Mouse (Mus musculus) macrophage (primary cell): ENCODE results near the gene Atg16l2. TPM values are rescaled to one million over a fixed set of nuclear protein-coding genes. Genes with fewer than 3 reads are reported as not detected.
A peak's percentile ranks its signal among the peaks of the same experiment; 100 is the strongest.

ENCODE experiments used
- H3K27ac ChIP-seq: fragments of 350-480 bp; formaldehyde crosslinking; 2 replicates; pipeline ENCODE4 v1.9.0; 2021
- H3K36me3 ChIP-seq: fragments of 350-480 bp; formaldehyde crosslinking; 2 replicates; pipeline ENCODE4 v1.9.0; 2021; ENCODE audit errors: inconsistent target
- H3K4me3 ChIP-seq: fragments of 350-480 bp; formaldehyde crosslinking; 2 replicates; pipeline ENCODE4 v1.9.0; 2021; ENCODE audit errors: inconsistent target
- H3K79me2 ChIP-seq: fragments of 350-480 bp; formaldehyde crosslinking; 2 replicates; pipeline ENCODE4 v1.9.0; 2021; ENCODE audit errors: inconsistent target
- WGBS: methylation state at CpG from one replicate; pipeline ENCODE4 v1.1.7; 2026; ENCODE audit warnings: inconsistent platforms; ENCODE audit not compliant: missing documents; 5-methylcytosine and 5-hydroxymethylcytosine counted together
- polyA plus RNA-seq: library from polyadenylated mRNA; stranded (reverse); fragments of 250-400 nt; gene quantifications from 3 replicates; pipeline ENCODE4 v1.2.4, GENCODE M21; 2018; ENCODE audit warnings: inconsistent platforms
- total RNA-seq, 78 experiments: library from RNA; depleted of rRNA; stranded (reverse); fragments of 250-400 nt; gene quantifications; 1 replicate in 9 of 78; 2 replicates in 24 of 78; 3 replicates in 43 of 78; 4 replicates in 2 of 78; pipeline ENCODE4 v1.2.4; 2018; ENCODE audit warnings: inconsistent platforms in 56 of 78

Gene Atg16l2
- total RNA-seq (2018; cell fraction: chromatin; rRNA removed) = 100 to 1,000 TPM in 11 of 26 experiments, 10 to 100 TPM in 15; 38.9 to 249 (median 85.4) TPM
- 1 to 10 TPM; 2.0 to 9.2 (median 5.0) TPM for total RNA-seq (2018; cell fraction: cytosol; rRNA removed)
- total RNA-seq (2018; cell fraction: nucleus; rRNA removed) = 100 to 1,000 TPM in 1 of 26 experiments, 10 to 100 TPM in 25; 13.5 to 103 (median 42.4) TPM
- 4.0 to 14.2 TPM (median 6.1 TPM) in 3 replicates for polyA plus RNA-seq

GRCm38 (mm10) chr7:101301881-101302456, at the start of gene Atg16l2:
TSS of gene Atg16l2 (minus strand) at chr7:101302251.
- Histone ChIP-seq H3K4me3 (peak within 1 kb of the TSS; percentile 81), H3K79me2 (peaks cover 23% of the 10 kb centered on the region; the same call in 1 of the 2 replicates), H3K27ac (peak within 1 kb of the TSS; percentile 60), H3K36me3 (no peaks in the 10 kb centered on the region)
- under 1% methylated on average over 39 of the region's 39 CpGs for WGBS

- Histone ChIP-seq H3K79me2 (peaks cover 58% of the 10 kb centered on the region), H3K36me3 (no peaks in the 10 kb centered on the region), H3K27ac (no peak overlapping the region), H3K4me3 (no peak overlapping the region)
- 100% methylated on average over 1 of the region's 2 CpGs for WGBS
Observed at GRCm38 (mm10) chr7:101349861-101350260, 47.8 kb upstream of the Atg16l2 start.

- Histone ChIP-seq H3K4me3 (peak overlapping the region; percentile 92), H3K36me3 (no peaks in the 10 kb centered on the region), H3K79me2 (peaks cover 43% of the 10 kb centered on the region), H3K27ac (peak overlapping the region; percentile 64)
- WGBS = 3% methylated on average over 13 of the region's 13 CpGs
Observed at GRCm38 (mm10) chr7:101348312-101348711, 46.3 kb upstream of the Atg16l2 start.

- Histone ChIP-seq H3K4me3 (peak within 1 kb of the TSS; percentile 92), H3K79me2 (peaks cover 38% of the 10 kb centered on the region), H3K36me3 (no peaks in the 10 kb centered on the region), H3K27ac (peak within 1 kb of the TSS; percentile 64)
- under 1% methylated on average over 35 of the region's 35 CpGs for WGBS
Observed at GRCm38 (mm10) chr7:101347767-101348270, 45.8 kb upstream of the Atg16l2 start, which contains the start of gene Arap1. TSS of gene Arap1 (plus strand) at chr7:101348067.

- Histone ChIP-seq H3K36me3 (no peaks in the 10 kb centered on the region), H3K4me3 (no peak overlapping the region)
- 88% methylated on average over 2 of the region's 2 CpGs for WGBS
Observed at GRCm38 (mm10) chr7:101346991-101347390, 44.9 kb upstream of the Atg16l2 start.

GRCm38 (mm10) chr7:101344892-101345291, 42.8 kb upstream of the Atg16l2 start:
- Histone ChIP-seq H3K27ac (no peak overlapping the region), H3K4me3 (no peak overlapping the region), H3K36me3 (no peaks in the 10 kb centered on the region), H3K79me2 (peaks cover 19% of the 10 kb centered on the region)
- 98% methylated on average over 4 of the region's 4 CpGs for WGBS

More at GRCm38 (mm10) chr7:101346991-101347390, 44.9 kb upstream of the Atg16l2 start:
- peaks cover 38% of the 10 kb centered on the region for H3K79me2 ChIP-seq
- H3K27ac ChIP-seq = no peak overlapping the region

GRCm38 (mm10) chr7:101343135-101343534, 41.1 kb upstream of the Atg16l2 start:
- H3K4me3 ChIP-seq = no peak overlapping the region
- 20% methylated on average over 7 of the region's 7 CpGs for WGBS
- peaks cover 2% of the 10 kb centered on the region; the same call in 1 of the 2 replicates for H3K79me2 ChIP-seq
- no peaks in the 10 kb centered on the region for H3K36me3 ChIP-seq
- H3K27ac ChIP-seq = no peak overlapping the region

- H3K36me3 ChIP-seq = no peaks in the 10 kb centered on the region
- no peak overlapping the region for H3K4me3 ChIP-seq
- 24% methylated on average over 6 of the region's 6 CpGs for WGBS
- H3K79me2 ChIP-seq = no peaks in the 10 kb centered on the region
- no peak overlapping the region for H3K27ac ChIP-seq
Observed at GRCm38 (mm10) chr7:101341405-101341804, 39.4 kb upstream of the Atg16l2 start.

- no peak overlapping the region for H3K27ac ChIP-seq
- WGBS = 93% methylated on average over 3 of the region's 3 CpGs
Observed at GRCm38 (mm10) chr7:101337401-101337800, 35.4 kb upstream of the Atg16l2 start.

GRCm38 (mm10) chr7:101336686-101337085, 34.6 kb upstream of the Atg16l2 start:
- Histone ChIP-seq H3K79me2 (no peaks in the 10 kb centered on the region), H3K4me3 (no peak overlapping the region), H3K36me3 (no peaks in the 10 kb centered on the region), H3K27ac (no peak overlapping the region)
- WGBS = 89% methylated on average over 3 of the region's 3 CpGs

More at GRCm38 (mm10) chr7:101337401-101337800, 35.4 kb upstream of the Atg16l2 start:
- Histone ChIP-seq H3K4me3 (no peak overlapping the region), H3K36me3 (no peaks in the 10 kb centered on the region), H3K79me2 (no peaks in the 10 kb centered on the region)

- Histone ChIP-seq H3K79me2 (no peaks in the 10 kb centered on the region), H3K27ac (no peak overlapping the region), H3K36me3 (no peaks in the 10 kb centered on the region), H3K4me3 (no peak overlapping the region)
- 82% methylated on average over 2 of the region's 2 CpGs for WGBS
Observed at GRCm38 (mm10) chr7:101335228-101335627, 33.2 kb upstream of the Atg16l2 start.

GRCm38 (mm10) chr7:101332045-101332831, 30.2 kb upstream of the Atg16l2 start:
- 98% methylated on average over 5 of the region's 5 CpGs for WGBS
- Histone ChIP-seq H3K4me3 (no peak overlapping the region), H3K79me2 (no peaks in the 10 kb centered on the region), H3K27ac (no peak overlapping the region), H3K36me3 (no peaks in the 10 kb centered on the region)

GRCm38 (mm10) chr7:101330841-101331173, 28.8 kb upstream of the Atg16l2 start:
- no peaks in the 10 kb centered on the region for H3K79me2 ChIP-seq
- H3K36me3 ChIP-seq = no peaks in the 10 kb centered on the region
- H3K4me3 ChIP-seq = no peak overlapping the region
- WGBS = 93% methylated on average over 4 of the region's 4 CpGs
- H3K27ac ChIP-seq = no peak overlapping the region

- H3K79me2 ChIP-seq = no peaks in the 10 kb centered on the region
- 85% methylated on average over 10 of the region's 10 CpGs for WGBS
- no peak overlapping the region for H3K4me3 ChIP-seq
- no peak overlapping the region for H3K27ac ChIP-seq
- no peaks in the 10 kb centered on the region for H3K36me3 ChIP-seq
Observed at GRCm38 (mm10) chr7:101330074-101330840, 28.2 kb upstream of the Atg16l2 start.
